Mouse (Mus musculus) CD8-positive naive resting alpha-beta T cell, adult 2 months (primary cell): Measurements from ENCODE around the gene E2f3.

Experiments used
- DNase-seq, 2 experiments: peaks; one replicate each; pipeline ENCODE4 v3.0.0; 2022; ENCODE audit warnings: low read depth in 2 of 2, low spot score in 2 of 2

E2f3 gene

GRCm38 (mm10) chr13:29985855-29986755 is at the start of gene E2f3:
TSS of gene E2f3 (minus strand) at chr13:29986063.
- peak; percentile 95 to 96 for DNase-seq

GRCm38 (mm10) chr13:30034540-30034939 is 48.7 kb upstream of the E2f3 start:
- DNase-seq: no peak

- DNase-seq: no peak
Measured at GRCm38 (mm10) chr13:30031684-30032335, 45.9 kb upstream of the E2f3 start.

- no peak for DNase-seq
Measured at GRCm38 (mm10) chr13:30027841-30028240, 42.0 kb upstream of the E2f3 start.

- no peak for DNase-seq
Measured at GRCm38 (mm10) chr13:30022487-30022886, 36.6 kb upstream of the E2f3 start.

- no peak for DNase-seq
Measured at GRCm38 (mm10) chr13:30018573-30018972, 32.7 kb upstream of the E2f3 start.

- no peak for DNase-seq
Measured at GRCm38 (mm10) chr13:30017611-30018010, 31.7 kb upstream of the E2f3 start.

- no peak for DNase-seq
Measured at GRCm38 (mm10) chr13:30014576-30014975, 28.7 kb upstream of the E2f3 start.

GRCm38 (mm10) chr13:30012226-30012625 is 26.4 kb upstream of the E2f3 start:
- no peak for DNase-seq

GRCm38 (mm10) chr13:30008738-30009137 is 22.9 kb upstream of the E2f3 start:
- DNase-seq: no peak

GRCm38 (mm10) chr13:30005422-30005821 is 19.6 kb upstream of the E2f3 start:
- no peak for DNase-seq

- DNase-seq: no peak
Measured at GRCm38 (mm10) chr13:30004849-30005248, 19.0 kb upstream of the E2f3 start.

- DNase-seq: no peak
Measured at GRCm38 (mm10) chr13:30003169-30003568, 17.3 kb upstream of the E2f3 start.

- DNase-seq: no peak
Measured at GRCm38 (mm10) chr13:30001041-30001440, 15.2 kb upstream of the E2f3 start.

GRCm38 (mm10) chr13:29987956-29988355 is 2.1 kb upstream of the E2f3 start:
- DNase-seq: no peak

GRCm38 (mm10) chr13:29986756-29987120 is 875 bp upstream of the E2f3 start:
- no peak for DNase-seq

GRCm38 (mm10) chr13:29985101-29985854 is 585 bp downstream of the E2f3 start:
- peak; percentile 10 to 14 for DNase-seq

- DNase-seq: peak; percentile 27 to 55
Measured at GRCm38 (mm10) chr13:29984286-29985100, 1.4 kb downstream of the E2f3 start.

- peak; percentile 13 to 28 for DNase-seq
Measured at GRCm38 (mm10) chr13:29983523-29984191, 2.2 kb downstream of the E2f3 start.

GRCm38 (mm10) chr13:29983037-29983436 is 2.8 kb downstream of the E2f3 start:
- DNase-seq: peak; percentile 21 to 49
